Mouse (Mus musculus) heart, adult 2 months (tissue): ENCODE data around the gene Bcl2l13.

Experiments
- CTCF ChIP-seq: fragments of 200-600 bp; IDR thresholded peaks from 2 replicates; pipeline ENCODE4 v1.8.1; 2022; ENCODE audit warnings: antibody characterized with exemption, mild to moderate bottlenecking, moderate library complexity
- EP300 ChIP-seq: fragments of 200-500 bp; IDR thresholded peaks from 2 replicates; pipeline ENCODE4 v1.6.1; 2011; ENCODE audit warnings: low read depth, low read length, control low read depth; ENCODE audit not compliant: insufficient read depth
- POLR2A ChIP-seq: fragments of 200-500 bp; IDR thresholded peaks from 2 replicates; pipeline ENCODE4 v1.6.1; 2011; ENCODE audit warnings: mild to moderate bottlenecking, low read depth, low read length, control low read depth; ENCODE audit not compliant: insufficient read depth

- TF ChIP-seq EP300 (no peak), CTCF (no peak), POLR2A (no peak)
These were observed 37.1 kb upstream of the Bcl2l13 start for GRCm38 (mm10) chr6:120798905-120799304.
